Mouse (Mus musculus) stomach, postnatal 0 days (tissue): ENCODE results near the gene Gm5431.
"Not testable (repeated sequence)": the region's sequence is repeated elsewhere in the genome, so short reads cannot be mapped to it uniquely, and the experiment has no call there.

Experiments used
- CTCF ChIP-seq: IDR thresholded peaks from 2 replicates; pipeline ENCODE4 v1.5.1; 2016; ENCODE audit warnings: antibody characterized with exemption, low read depth, mild to moderate bottlenecking, moderate library complexity
- EP300 ChIP-seq: optimal IDR thresholded peaks from 2 replicates; pipeline ENCODE3; 2016; ENCODE audit warnings: antibody characterized with exemption

- not testable (repeated sequence) for TF ChIP-seq CTCF, EP300
Observed at GRCm38 (mm10) chr11:48935291-48935690, 33.3 kb upstream of the Gm5431 start.
